Mouse (Mus musculus): ENCODE results near the gene Brpf1.

The Brpf1 gene

DNA sequence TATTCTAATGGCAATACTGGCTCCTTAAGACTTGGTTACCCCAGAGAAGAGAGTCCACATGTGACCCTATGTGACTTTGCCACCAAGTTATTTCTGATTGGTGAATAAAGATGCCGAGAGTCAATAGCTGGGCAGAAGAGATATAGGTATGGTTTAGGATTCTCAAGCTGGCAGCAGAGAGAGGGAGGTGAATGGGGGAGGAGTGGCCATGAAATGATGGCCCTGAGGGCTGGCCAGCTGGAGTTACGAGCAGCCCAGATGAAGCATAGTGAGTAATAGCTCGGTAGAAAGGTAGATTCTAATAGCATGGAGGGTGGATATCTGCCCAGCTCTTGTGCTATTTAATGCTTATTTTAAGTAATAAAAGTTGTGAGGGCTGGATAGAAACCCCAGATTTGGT lies 45.9 kb downstream of the Brpf1 start:
- DNase-seq (ENCODE audit: low read depth, low spot score) = no peak

DNA sequence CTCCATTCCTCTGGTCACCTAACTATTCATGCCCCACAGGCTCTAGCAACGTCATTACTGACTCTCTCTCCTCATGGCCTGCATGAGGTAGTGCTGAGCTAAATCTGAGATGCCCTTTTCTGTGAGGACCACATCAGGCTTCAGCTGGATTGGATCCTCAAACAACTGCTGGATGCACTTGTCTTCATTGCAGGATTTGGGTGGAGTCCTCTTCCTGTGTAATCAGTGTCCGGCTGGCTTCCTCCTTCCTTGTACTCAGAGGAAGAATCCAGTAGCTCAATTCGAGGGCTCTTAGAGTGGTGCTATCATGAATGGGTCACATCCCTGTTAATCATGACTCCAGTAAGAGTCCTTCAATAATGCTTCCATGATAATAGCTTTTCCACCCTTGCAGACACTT lies 46.8 kb downstream of the Brpf1 start:
- DNase-seq (ENCODE audit: low read depth, low spot score) = no peak

DNA sequence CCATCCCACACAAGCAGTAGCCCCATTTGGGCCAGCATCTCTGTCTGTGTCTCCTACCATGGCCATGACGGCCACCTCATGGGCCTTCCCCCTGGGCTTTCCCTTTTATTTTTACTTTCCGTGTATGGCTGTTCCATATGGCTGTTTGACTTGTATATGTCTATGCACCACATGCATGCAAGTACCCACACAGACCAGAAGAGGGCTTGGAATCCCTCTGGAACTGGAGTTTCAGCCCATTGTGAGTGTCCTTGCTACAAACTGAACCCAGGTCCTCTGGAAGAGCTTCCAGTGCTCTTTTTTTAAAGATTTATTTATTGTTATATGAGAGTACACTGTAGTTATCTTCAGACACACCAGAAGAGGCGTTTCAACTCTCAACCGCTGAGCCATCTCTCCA lies 54.5 kb downstream of the Brpf1 start:
- no peak for DNase-seq (ENCODE audit: low read depth, low spot score)

DNA sequence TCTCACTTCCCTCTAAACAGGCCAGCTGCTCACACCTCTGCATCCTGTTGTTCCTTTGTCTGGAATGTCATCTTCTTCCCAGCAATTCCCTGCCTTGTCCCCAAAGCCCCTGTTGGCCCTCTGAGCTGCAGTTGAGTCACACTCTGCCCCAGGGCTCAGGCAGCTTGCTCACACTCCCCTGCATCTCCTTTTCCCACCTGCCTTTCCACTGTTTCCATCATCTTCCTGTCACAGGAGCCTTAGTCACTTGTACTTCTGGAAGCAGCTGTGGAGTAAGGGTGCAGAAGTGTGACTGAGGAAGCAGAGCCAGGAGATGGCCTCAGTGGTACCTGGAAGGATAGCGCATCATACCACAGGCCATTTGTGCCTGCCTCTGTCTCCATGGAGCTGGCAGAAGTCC lies 55.3 kb downstream of the Brpf1 start:
- DNase-seq (ENCODE audit: low read depth, low spot score) = no peak

DNA sequence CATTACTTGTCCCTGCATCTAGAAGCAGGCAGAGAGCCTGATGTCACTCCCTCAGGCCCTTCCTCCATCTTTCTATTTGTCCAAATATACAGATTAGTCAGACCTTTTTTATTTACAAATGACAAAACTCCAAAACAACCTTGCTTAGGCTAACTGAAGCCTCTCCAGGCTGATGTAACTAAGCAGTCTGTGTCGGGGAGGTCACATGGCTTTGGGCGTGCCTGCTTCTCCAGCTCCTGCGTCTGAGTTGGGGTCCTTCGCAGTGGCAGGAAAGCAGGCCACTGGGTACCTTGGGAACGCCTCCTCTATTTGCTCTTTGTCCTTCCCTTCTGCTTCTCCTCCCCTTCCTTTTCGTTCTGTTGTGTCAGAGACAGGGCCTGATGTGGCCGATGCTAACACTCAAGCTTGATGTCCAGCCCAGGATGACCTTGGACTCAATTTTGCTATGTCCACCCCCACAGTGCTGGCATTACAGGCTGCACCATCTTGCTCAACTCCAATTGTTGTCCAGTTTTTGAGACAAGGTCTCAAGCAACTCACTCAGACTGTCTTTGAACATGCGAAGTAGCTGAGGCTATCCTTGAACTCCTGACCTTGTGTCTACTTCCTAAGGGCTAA lies 57.7 kb downstream of the Brpf1 start:
- no peak for DNase-seq (ENCODE audit: low read depth, low spot score)

DNA sequence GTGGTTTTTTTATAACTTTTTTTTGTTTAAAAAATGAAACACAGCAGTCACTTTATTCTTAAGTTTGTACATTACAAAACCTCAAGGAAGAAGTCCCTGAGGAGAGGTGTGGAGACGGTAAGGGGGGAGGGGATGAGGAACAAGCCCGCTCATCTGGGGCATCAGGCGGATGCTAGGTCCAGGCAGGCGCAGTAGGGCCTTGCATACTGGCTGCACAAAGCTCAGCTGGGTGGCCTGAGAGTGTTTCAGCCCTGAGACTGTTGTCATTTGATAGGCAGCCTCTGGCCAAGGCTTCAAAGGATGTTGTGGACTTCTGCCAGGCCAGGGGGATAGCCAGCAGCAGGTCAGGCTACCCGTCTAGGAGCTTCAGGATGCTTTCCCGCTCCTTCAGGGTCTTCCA lies 59.7 kb downstream of the Brpf1 start:
- DNase-seq (ENCODE audit: low read depth, low spot score) = no peak

DNA sequence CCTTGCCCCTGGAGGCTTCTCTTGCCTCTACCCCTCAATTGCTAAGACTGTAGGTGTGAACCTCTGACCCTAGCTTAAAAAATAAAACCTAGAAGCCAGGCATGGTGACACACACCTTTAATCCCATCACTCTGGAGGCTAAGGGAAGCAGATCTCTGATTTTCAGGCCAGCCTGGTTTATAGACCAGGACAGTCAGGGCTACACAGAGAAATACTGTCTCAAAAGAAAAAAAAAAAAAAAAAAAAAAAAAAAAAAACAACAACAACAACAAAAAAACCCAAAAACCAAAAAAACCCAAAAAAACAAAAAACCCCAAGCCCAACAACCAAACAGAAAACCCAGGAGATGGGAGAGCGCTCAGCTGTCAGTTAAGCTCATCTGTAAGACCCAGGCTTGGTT lies 60.6 kb downstream of the Brpf1 start:
- DNase-seq (ENCODE audit: low read depth, low spot score) = no peak

DNA sequence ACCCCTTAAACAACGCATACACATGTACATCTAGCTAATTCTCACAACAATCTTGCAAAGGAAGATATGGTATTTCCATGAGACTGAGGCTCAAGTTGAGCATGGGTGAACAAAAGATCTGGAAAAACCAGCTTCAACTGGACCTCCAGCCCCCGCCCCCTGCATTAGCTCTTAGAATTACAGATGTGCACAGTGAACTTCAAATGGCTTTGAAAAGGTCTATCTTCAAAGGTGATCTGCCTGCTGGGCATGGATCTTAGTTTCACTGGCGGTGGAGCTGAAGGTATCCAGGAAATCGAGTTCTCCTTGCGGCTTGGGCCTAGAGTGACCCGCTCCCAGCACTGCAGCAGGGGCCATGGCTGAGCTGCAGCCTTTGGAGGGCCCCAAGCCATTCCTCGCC lies 61.2 kb downstream of the Brpf1 start:
- no peak for DNase-seq (ENCODE audit: low read depth, low spot score)

DNA sequence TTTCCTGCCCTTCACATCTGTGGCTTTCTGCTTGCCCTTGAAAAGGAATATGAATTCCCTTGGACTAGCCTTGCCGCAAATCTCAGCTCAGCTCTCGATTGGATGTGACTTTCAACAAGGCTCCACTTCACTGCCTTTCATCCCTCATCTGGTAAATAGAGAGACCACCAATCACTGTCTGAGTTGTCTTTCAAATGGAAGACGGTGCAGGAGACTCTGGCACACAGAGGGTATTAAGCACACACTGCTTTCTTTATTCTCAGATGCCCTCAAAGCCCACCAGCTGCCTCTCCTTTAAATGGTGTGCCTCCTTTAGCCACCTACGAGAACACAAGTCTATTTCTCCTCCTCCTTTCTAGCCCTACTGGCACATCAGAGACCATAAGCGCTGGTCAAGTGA lies 61.6 kb downstream of the Brpf1 start:
- DNase-seq (ENCODE audit: low read depth, low spot score) = no peak

DNA sequence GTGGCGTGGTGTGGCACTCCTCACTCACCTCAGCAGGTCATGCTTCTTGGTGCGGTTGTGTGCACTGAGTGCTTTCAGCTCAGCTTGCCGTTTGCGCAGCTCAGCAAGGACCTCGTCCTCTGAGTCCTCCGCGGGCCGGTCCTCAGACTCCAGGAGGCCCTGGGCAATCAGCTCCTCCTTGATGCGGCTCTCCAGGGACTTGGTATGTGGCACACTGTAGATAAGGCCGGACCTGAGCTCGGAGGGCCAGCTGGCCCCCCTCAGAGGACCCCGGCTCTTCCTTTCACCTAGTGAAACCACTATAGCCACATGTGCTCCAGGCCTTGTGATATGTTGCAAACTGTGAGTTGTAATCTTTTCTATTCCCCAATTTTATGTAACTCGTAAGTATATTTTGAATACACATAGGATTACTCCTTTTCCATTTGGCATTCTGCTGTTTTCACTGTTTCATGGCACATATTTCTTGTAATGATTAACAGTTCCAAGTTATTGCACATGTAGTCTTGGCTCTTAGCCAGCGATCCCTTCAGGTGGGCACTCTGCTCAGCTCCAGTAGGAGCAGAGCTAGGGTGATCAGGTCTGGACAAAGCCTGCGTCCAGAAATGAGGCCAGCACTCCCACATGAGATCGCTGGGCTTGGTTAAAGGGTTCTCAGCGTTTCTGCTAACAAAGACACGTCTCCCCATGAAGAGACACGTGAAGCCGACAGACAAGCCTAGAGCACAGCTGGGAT lies 63.4 kb downstream of the Brpf1 start:
- DNase-seq (ENCODE audit: low read depth, low spot score) = no peak

DNA sequence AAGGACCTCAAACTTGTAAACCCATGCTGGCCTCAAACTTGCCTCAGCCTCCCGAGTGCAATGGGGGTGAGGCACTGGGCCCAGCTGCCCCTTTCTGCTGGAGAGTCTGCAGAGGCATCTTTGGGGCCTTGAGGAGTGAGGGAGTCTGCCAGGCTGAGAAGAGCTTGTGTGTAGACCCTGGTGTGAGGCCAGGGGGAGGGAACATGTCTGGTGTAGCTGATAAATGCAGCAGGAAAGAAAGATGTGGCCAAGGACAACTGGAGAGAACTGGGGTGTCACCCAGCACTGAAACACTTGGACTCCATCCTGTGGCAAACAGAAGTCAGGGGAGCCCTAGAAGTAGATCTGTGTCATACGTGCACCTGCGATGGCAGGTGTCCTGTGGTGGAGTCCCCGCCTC lies 66.6 kb downstream of the Brpf1 start:
- DNase-seq (ENCODE audit: low read depth, low spot score) = no peak

Data from retina, postnatal 7 days (tissue).